Mouse (Mus musculus): ENCODE measurements around the gene Cyp2g1. TPM values are rescaled to one million over a fixed set of nuclear protein-coding genes. Genes with fewer than 3 reads are reported as not detected.

Gene Cyp2g1
- not detected in 2 replicates for polyA plus RNA-seq (2012; rRNA removed)

GRCm38 (mm10) chr7:26808592-26808991, at the start of gene Cyp2g1:
Gene Cyp2g1 (plus strand): TSS chr7:26808892.

GRCm38 (mm10) chr7:26835059-26835458, 26.4 kb downstream of the Cyp2g1 start, which contains the start of gene Cyp2a5:
Gene Cyp2a5 (plus strand): TSS chr7:26835305.

Other genes starting within 250 kb of the Cyp2g1 start
- not detected in 2 replicates for gene Vmn1r185, start 190.4 kb upstream of the Cyp2g1 start, polyA plus RNA-seq (2012; rRNA removed)
- gene Cyp2b23, start 122.5 kb upstream of the Cyp2g1 start, polyA plus RNA-seq (2012; rRNA removed): not detected in 2 replicates
- gene Cyp2b19, start 51.8 kb upstream of the Cyp2g1 start, polyA plus RNA-seq (2012; rRNA removed): not detected in 2 replicates
- gene Cyp2a5, start 26.4 kb downstream of the Cyp2g1 start, polyA plus RNA-seq (2012; rRNA removed): not detected in 2 replicates
- gene Cyp2a22, start 130.5 kb downstream of the Cyp2g1 start, polyA plus RNA-seq (2012; rRNA removed): not detected in 2 replicates
- gene Cyp2a12, start 220.2 kb downstream of the Cyp2g1 start, polyA plus RNA-seq (2012; rRNA removed): not detected in 2 replicates